9 mouse cellular contexts compared by ENCODE assay signal in the genomic region with DNA sequence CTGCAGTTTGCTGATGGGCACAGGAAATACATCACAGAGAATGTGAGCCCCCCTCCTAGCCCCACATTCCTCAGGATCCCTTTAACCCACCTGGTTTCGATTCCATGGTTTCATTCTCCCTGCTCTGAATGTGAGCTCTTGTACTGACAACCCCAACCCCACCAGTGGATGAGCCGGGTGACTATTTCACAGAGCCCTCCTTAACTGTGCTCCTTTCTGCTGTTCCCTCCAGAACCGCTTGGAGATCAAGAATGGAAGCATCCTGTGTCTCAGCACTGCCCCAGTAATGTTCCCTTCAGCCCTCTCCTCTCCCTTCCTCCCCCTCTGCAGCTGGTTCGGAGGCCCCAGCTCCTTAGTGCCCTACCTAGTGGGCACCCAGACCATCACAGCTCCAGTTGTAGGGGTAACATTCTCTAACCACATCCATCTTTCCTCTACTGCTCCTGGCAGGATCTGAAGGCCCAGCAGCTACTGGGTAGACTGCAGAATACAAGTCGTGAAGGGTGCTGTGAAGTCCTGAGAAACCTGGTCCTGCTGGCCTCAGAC. TPM values are rescaled to one million over a fixed set of nuclear protein-coding genes. Genes with fewer than 3 reads are reported as not detected.
DNase-seq lines count a peak whose midpoint lies in the region; ATAC-seq lines count a peak whose summit lies in the region.
"Had no signal": no experiment of that assay in that cellular context is flagged by ENCODE, and none has a peak within 500 bp of the region (broad histone marks: within the 10 kb centered on the region; RNA-seq: fewer than 3 reads in every experiment).

No protein-coding gene starts in this region.

- 45% methylated on average over 5 of the region's 5 CpGs for WGBS in heart, embryonic 15.5 days
- WGBS in hindbrain, embryonic 10.5 days, result 62% methylated on average over 5 of the region's 5 CpGs
- WGBS in midbrain, embryonic 11.5 days, result 61% methylated on average over 5 of the region's 5 CpGs

- no peak for DNase-seq in heart, postnatal 25 days (ENCODE audit: low spot score)
- DNase-seq in cerebellum, adult 8-10 months, result peak; percentile 49
- no peak for DNase-seq in hindbrain, embryonic 10.5 days (ENCODE audit: low spot score)
- peak; percentile 77 for DNase-seq in midbrain, embryonic 11.5 days (ENCODE audit: low spot score, missing footprints)
- DNase-seq in layer of hippocampus, adult 8-10 months (ENCODE audit: low spot score in 2 of 2), result no peak
- no peak for DNase-seq in ovary, postnatal 10 days (ENCODE audit: low spot score)
- DNase-seq in T-cell, adult 2 months (ENCODE audit: low spot score), result no peak

- no peaks in the 10 kb centered on the region for H3K9me3 ChIP-seq in heart, embryonic 15.5 days (replicated peaks)
- H3K9me3 ChIP-seq in hindbrain, embryonic 10.5 days, result no peaks in the 10 kb centered on the region
- H3K9me3 ChIP-seq in midbrain, embryonic 11.5 days (ENCODE audit: control insufficient read depth, low read length), result no peaks in the 10 kb centered on the region
- H3K9me3 ChIP-seq: G1E had no signal

- peak overlapping the region; percentile 83 for H3K4me2 ChIP-seq in heart, embryonic 15.5 days
- peak overlapping the region; percentile 14; the same call in 1 of the 2 replicates for H3K4me2 ChIP-seq in midbrain, embryonic 11.5 days

- peaks cover 38% of the 10 kb centered on the region for H3K36me3 ChIP-seq in heart, embryonic 15.5 days
- H3K36me3 ChIP-seq in hindbrain, embryonic 10.5 days, result peaks cover 88% of the 10 kb centered on the region
- peaks cover 18% of the 10 kb centered on the region for H3K36me3 ChIP-seq in midbrain, embryonic 11.5 days (ENCODE audit: control insufficient read depth, insufficient read depth, low read length)

- H3K4me1 ChIP-seq in heart, embryonic 15.5 days (replicated peaks), result peaks cover 35% of the 10 kb centered on the region
- peaks cover 21% of the 10 kb centered on the region for H3K4me1 ChIP-seq in hindbrain, embryonic 10.5 days (replicated peaks)
- peaks cover 8% of the 10 kb centered on the region for H3K4me1 ChIP-seq in midbrain, embryonic 11.5 days (ENCODE audit: control insufficient read depth, insufficient read depth, low read length)

- no peaks in the 10 kb centered on the region for H3K27me3 ChIP-seq in heart, embryonic 15.5 days
- no peaks in the 10 kb centered on the region for H3K27me3 ChIP-seq in hindbrain, embryonic 10.5 days (ENCODE audit: insufficient read depth, poor library complexity, severe bottlenecking)
- H3K27me3 ChIP-seq in midbrain, embryonic 11.5 days (ENCODE audit: control insufficient read depth, insufficient read depth, low read length), result no peaks in the 10 kb centered on the region

- H3K27ac ChIP-seq in heart, embryonic 15.5 days, result peak overlapping the region; percentile 68; the same call in 1 of the 2 replicates
- H3K27ac ChIP-seq in hindbrain, embryonic 10.5 days, result peak overlapping the region; percentile 64
- H3K27ac ChIP-seq in midbrain, embryonic 11.5 days (ENCODE audit: low read depth, low read length), result 0 out of 2 replicates have a peak overlapping the region, but pooled peaks have one; percentile 20

- H3K4me3 ChIP-seq in heart, embryonic 15.5 days, result peak overlapping the region; percentile 43
- peak overlapping the region; percentile 38 for H3K4me3 ChIP-seq in hindbrain, embryonic 10.5 days
- no peak overlapping the region for H3K4me3 ChIP-seq in midbrain, embryonic 11.5 days (ENCODE audit: low read depth, low read length)

- peak overlapping the region; percentile 56 for H3K9ac ChIP-seq in heart, embryonic 15.5 days
- no peak overlapping the region for H3K9ac ChIP-seq in midbrain, embryonic 11.5 days (ENCODE audit: low read length)

- intact Hi-C loops in heart, postnatal 25 days (cut with DNase I), result no loop called here

- peak; percentile 7 for ATAC-seq in heart, embryonic 15.5 days (replicated peaks; ENCODE audit: insufficient number of reproducible peaks, insufficient read depth, low FRiP score, low read depth)
- peak; percentile 23; the same call in 1 of the 2 replicates for ATAC-seq in midbrain, embryonic 11.5 days (ENCODE audit: low FRiP score)

RNA-seq across cellular contexts. Expression of a gene that starts 0.8 kb away (rescaled TPM):
- polyA plus RNA-seq in heart, embryonic 15.5 days (2015; fragmentation: Nextera tagmentation; extraction: Ambion mirVana), result 2.3 and 4.6 TPM in 2 replicates
- total RNA-seq in heart, postnatal 25 days (2021), result under 1 TPM; 0.81 to 0.91 TPM
- 2.1 and 2.9 TPM in 2 replicates for polyA plus RNA-seq in hindbrain, embryonic 10.5 days (2016; fragmentation: Nextera tagmentation; extraction: Ambion mirVana)
- 0.81 and 1.8 TPM in 2 replicates for polyA plus RNA-seq in midbrain, embryonic 11.5 days (2014; fragmentation: Nextera tagmentation; extraction: Ambion mirVana)
- 1 to 10 TPM in 2 of 4 experiments, under 1 TPM in 2; 0.63 to 2.3 (median 1.4) TPM for total RNA-seq in layer of hippocampus, adult 8-10 months (2022)

RNA-seq across cellular contexts. Expression of a gene that starts 8.8 kb away (rescaled TPM):
- 38.3 and 61.5 TPM in 2 replicates for polyA plus RNA-seq in heart, embryonic 15.5 days (2015; fragmentation: Nextera tagmentation; extraction: Ambion mirVana)
- 10 to 100 TPM; 19.8 to 21.5 TPM for total RNA-seq in heart, postnatal 25 days (2021)
- polyA plus RNA-seq in hindbrain, embryonic 10.5 days (2016; fragmentation: Nextera tagmentation; extraction: Ambion mirVana), result 120 and 128 TPM in 2 replicates
- 94.9 and 101 TPM in 2 replicates for polyA plus RNA-seq in midbrain, embryonic 11.5 days (2014; fragmentation: Nextera tagmentation; extraction: Ambion mirVana)
- 10 to 100 TPM; 36.4 to 38.9 (median 37.6) TPM for total RNA-seq in layer of hippocampus, adult 8-10 months (2022)

RNA-seq across cellular contexts. Expression of a gene that starts 10.3 kb away (rescaled TPM):
- 12.3 and 14.2 TPM in 2 replicates for polyA plus RNA-seq in heart, embryonic 15.5 days (2015; fragmentation: Nextera tagmentation; extraction: Ambion mirVana)
- total RNA-seq in heart, postnatal 25 days (2021), result 1 to 10 TPM; 4.9 to 7.1 TPM
- 12.4 and 15.2 TPM in 2 replicates for polyA plus RNA-seq in hindbrain, embryonic 10.5 days (2016; fragmentation: Nextera tagmentation; extraction: Ambion mirVana)
- 6.4 and 8.6 TPM in 2 replicates for polyA plus RNA-seq in midbrain, embryonic 11.5 days (2014; fragmentation: Nextera tagmentation; extraction: Ambion mirVana)
- 1 to 10 TPM in 2 of 4 experiments, under 1 TPM in 2; 0.89 to 2.1 (median 1.0) TPM for total RNA-seq in layer of hippocampus, adult 8-10 months (2022)

RNA-seq across cellular contexts. Expression of a gene that starts 16.6 kb away (rescaled TPM):
- polyA plus RNA-seq in heart, embryonic 15.5 days (2015; fragmentation: Nextera tagmentation; extraction: Ambion mirVana), result 4.9 and 6.7 TPM in 2 replicates
- total RNA-seq in heart, postnatal 25 days (2021), result 1 to 10 TPM; 1.8 to 2.0 TPM
- polyA plus RNA-seq in hindbrain, embryonic 10.5 days (2016; fragmentation: Nextera tagmentation; extraction: Ambion mirVana), result 26.5 and 43.8 TPM in 2 replicates
- polyA plus RNA-seq in midbrain, embryonic 11.5 days (2014; fragmentation: Nextera tagmentation; extraction: Ambion mirVana), result 34.2 and 34.4 TPM in 2 replicates
- 10 to 100 TPM; 20.4 to 25.4 (median 21.7) TPM for total RNA-seq in layer of hippocampus, adult 8-10 months (2022)

RNA-seq across cellular contexts. Expression of a gene that starts 19.9 kb away (rescaled TPM):
- 0.62 and 1.0 TPM in 2 replicates for polyA plus RNA-seq in heart, embryonic 15.5 days (2015; fragmentation: Nextera tagmentation; extraction: Ambion mirVana)
- total RNA-seq in heart, postnatal 25 days (2021), result 1 to 10 TPM; 1.3 to 1.9 TPM
- 1.2 and 1.3 TPM in 2 replicates for polyA plus RNA-seq in hindbrain, embryonic 10.5 days (2016; fragmentation: Nextera tagmentation; extraction: Ambion mirVana)
- 0.91 and 1.1 TPM in 2 replicates for polyA plus RNA-seq in midbrain, embryonic 11.5 days (2014; fragmentation: Nextera tagmentation; extraction: Ambion mirVana)
- 10 to 100 TPM in 1 of 4 experiments, 1 to 10 TPM in 3; 6.7 to 10.1 (median 8.7) TPM for total RNA-seq in layer of hippocampus, adult 8-10 months (2022)

Comparison
In these comparisons a context has a peak if more than half of its experiments do, and no peak if none do; other contexts are left out.
1. DNase-seq: peak in cerebellum, adult 8-10 months (single experiment) and midbrain, embryonic 11.5 days (single experiment); none in heart, postnatal 25 days (single experiment), hindbrain, embryonic 10.5 days (single experiment), layer of hippocampus, adult 8-10 months (0 of 2), ovary, postnatal 10 days (single experiment) and T-cell, adult 2 months (single experiment).
2. Peak in every context shown above with its lines, with median percentiles within 50 percentile points of each other: H3K27ac ChIP-seq.